Mouse (Mus musculus) skeletal muscle tissue, adult 2 months (tissue): ENCODE measurements at regions not wholly inside any gene's neighbourhood (a gene's known extent, or its start where the extent isn't known, plus 50 kb on each side); places are given as distances from the start of the nearest gene placed in this dataset.
A peak's percentile ranks its signal among the peaks of the same experiment; 100 is the strongest.

Experiments used
- DNase-seq: peaks from one replicate; pipeline ENCODE4 v3.0.0-alpha.2; 2012; ENCODE audit warnings: low read depth, low spot score

DNA sequence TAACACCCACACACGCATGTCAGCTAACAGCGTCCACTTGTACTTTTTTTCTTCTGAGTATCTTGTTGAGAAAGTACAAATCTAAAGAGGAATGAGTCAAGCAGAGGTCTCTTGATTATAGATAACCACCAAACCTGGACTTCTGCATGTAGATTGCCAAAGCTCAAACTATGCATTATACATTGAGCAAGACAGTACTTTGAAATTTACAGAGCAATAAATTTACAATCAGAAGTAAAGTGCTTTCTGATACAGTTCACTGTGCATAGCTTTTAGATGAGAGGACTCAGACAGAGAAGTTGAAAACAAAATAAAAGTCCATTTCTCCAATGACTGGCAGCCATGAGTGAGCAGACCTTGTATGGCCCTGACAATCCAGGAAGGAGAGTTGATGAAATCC is 597.0 kb downstream of the Efnb2 start:
- no peak for DNase-seq

DNA sequence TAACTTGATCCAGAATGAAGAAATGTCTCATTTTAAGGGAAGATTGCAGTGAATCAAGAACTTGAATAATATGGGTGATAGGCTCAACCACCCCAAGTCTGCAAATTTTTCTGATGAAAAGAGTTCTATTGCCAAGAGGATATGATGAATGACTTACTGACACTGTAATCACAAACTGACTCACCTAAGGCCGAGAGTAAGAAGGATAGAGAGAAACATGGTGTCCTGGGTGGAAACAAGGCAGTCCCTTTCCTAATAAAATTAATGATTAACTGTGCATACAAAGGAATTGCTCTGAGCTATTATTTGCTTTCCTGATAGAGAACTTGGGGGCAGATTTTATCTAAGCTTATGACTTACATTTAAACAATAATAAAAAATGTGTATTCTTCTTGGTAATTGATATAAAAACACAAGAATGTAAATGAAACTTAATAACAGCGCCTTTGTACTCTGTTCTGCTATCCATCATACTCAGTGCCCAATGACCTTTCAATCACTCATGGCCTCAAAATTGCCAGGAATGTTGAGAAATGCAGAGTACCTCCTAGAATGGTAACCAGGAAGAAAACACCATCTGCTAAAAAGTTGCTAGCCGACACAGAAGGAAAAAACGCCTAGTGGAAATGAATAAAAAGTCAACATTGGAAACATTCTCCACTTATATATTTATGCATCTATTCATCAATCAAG is 606.7 kb downstream of the Efnb2 start:
- no peak for DNase-seq

DNA sequence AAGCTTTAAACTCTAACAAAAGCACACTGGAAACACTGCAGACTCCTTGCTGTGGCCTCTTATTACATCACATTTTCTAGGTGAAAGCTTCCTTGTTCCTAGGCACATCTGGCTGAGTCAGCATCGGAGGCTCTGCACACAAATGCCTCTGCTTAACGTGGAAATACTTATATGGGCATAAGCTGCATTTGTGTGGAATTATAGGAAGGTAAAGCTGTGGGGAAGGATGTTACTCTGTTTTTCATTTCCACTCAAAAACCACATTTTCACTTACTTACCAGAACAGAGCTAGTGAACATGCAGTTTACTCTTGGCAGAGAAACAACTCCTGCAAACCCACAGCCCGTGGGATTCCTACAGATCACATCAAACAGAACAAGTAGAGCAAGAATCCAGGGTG is 609.9 kb downstream of the Efnb2 start:
- no peak for DNase-seq

DNA sequence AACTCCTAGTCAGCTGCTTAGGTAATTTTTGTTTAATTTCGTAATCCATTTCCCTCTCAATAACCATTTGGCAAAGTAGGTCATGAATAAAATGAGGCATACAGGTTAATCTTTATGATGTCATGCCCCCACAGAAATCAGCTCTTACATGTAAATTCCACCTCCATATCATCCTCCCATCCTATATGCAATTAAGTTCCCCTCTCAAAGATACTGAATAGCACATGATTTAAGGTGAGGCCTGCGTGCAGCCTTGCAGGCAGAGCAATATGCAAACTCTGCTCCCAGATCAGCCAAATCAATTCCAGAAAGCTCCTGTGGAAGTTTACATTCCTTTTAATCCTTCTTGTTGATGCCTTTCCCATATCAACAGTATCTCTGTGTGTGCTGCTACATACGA is 610.3 kb downstream of the Efnb2 start:
- no peak for DNase-seq

DNA sequence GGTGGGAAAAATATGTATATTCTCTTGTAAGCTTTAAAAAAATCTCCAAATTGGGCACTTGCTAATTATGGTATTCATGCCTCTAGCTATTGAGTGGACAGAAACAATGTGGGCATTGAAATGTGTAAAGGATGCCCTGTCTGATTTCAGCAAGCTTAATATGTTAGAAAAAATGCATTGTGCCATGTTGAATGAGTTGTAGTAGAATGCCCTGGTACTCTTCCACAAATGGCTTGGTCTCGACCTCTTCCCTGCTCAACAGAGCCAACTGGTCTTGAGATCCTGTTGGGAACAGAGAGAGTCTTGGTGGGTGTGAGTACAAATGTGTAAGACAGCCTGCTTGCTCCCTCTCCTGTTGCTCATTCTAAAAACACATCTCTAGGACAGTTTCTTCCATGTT is 616.1 kb downstream of the Efnb2 start:
- DNase-seq, result no peak

DNA sequence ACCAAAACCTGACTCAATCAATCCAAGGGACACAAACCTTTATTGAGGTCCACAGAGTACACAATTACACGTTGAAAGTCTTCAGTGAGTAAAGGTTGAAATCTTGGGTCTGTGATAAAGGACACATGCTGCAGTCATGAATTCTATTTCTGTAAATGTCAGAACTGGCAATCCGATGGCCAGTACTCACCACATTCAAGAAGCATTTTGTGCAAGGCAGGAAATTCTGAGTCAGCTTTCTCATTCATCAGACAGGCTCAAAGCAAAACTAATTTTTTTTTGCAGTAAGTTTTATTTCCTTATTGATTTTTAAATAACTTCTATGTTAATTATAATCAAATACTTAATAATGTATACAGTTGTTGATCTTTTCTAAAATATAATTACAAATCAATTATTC is 616.7 kb downstream of the Efnb2 start:
- no peak for DNase-seq

DNA sequence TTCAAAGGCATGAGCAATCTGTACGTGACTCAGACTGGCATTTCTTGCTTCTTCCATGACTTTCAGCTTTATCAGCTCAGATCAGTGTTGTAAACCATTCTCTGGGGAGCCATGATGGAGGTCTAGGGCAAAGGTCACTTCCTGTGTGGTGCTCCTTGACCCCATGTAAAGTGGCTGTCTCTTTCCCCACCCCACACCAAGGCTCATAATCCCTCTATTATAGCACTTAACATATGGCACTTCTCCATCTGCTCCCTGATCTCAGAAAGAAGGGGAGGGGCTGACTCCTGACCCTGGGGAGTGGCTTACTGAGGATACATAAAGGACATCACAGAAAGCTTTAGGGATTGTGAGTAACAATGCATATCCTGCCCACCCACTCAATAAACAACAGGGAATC is 623.1 kb downstream of the Efnb2 start:
- no peak for DNase-seq

DNA sequence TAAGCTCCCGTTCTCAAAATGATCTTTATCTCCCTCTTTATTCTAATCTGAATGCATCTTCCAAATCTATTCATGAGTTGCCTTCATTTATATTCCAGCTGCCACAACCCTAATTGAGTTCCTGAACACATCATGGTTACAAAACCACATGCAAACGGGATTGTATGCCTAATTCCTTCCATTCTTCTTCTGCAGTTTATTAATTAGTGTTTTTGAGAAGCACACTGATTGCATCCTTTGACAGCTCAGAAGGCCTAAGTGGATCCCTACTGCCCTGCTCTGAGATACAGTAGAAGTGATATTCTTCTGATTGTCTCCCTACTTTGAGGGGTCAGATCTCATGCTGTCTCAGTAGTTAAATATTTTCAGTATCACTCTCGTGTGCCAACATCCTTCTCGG is 649.9 kb downstream of the Efnb2 start:
- no peak for DNase-seq

DNA sequence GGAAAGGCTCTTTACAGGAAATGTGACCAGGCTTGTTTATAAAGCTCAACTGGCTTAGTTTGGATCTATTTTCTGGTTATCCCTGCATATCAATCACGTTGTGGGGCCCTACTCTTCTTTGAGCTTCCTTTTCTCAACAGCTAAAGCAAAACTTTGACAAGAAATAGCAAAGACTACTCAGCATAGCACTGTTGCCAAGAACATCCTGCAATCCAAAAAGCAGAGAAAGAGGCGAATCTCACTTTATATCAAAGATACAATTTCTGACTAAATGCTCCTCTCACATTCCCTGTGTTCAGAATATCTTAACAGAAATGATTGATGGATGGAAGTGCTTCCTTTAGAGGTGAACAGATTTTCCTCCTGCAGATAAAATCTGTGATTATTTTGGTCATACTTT is 666.1 kb downstream of the Efnb2 start:
- DNase-seq, result no peak

DNA sequence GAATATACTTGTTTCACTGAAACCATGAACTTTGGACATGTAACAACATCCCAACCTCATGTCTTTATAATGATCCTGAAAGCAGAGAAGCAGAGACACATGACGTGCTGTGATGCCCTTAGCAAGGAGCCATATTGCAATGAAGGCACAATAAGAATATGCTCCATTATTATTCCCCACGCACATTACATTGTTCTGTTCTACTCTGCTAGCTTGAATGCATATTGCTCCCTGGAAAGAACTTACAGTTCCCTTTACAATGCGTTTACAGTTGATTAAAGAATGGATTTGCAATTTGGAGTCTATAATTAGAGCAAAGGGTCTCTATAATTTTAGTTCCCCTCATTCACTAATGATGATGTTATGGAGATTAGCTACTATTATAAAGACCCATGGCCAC is 672.2 kb downstream of the Efnb2 start:
- no peak for DNase-seq

DNA sequence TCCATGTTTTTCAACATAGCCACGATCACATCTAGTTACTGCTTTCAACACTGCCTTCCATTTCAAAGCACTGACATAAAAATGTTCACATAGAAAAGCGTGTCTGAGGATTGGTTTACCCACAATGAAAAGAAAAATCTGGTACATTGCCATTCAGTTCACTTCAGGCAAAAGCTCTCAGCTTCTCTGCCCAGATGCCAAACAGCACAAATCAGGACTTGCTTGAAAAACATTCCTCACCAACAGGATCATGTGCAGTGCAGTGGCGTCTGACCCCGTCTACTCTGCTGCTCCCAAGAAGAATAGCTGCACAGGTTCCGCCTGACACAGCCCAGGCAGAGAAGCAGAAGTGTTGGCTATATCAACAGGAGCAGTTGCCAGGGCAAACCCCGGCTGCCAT is 684.0 kb downstream of the Efnb2 start:
- DNase-seq, result no peak

DNA sequence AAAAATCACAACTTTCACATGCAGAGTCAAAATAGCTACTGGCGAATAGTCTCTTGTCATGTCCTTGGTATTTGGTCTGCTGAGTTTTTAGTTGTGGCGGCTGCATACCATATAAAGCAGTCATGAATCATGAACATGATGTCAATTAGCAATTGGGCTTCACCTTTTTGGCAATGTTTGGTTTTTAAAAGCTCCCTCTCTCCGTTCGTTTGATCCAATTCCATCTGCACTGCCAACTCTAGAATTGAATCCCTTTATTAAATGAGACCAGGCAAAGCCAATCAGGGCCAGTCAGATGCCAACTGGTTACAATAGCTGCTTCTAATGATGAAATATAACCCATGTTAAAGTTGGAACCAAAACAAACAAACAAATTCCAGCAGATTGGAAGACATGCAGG is 687.3 kb downstream of the Efnb2 start:
- no peak for DNase-seq

DNA sequence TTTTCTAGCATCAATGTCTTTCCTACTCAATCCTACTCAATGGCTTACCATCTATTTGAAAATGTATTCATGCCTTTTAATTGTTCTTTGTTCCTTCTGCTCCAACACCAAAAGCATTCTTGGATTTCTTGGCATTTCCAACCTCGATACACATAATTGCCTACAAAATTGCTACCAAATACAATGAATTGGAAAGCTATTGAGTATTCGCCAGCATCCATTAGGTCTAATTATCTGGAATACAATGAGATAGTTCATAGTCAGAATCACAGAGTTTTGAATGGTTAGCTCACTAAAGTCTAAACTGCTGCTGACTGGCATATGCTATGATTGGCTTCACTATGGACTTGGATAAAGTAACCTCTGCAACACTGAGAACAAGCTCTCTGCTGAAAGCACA is 696.8 kb downstream of the Efnb2 start:
- DNase-seq, result no peak

DNA sequence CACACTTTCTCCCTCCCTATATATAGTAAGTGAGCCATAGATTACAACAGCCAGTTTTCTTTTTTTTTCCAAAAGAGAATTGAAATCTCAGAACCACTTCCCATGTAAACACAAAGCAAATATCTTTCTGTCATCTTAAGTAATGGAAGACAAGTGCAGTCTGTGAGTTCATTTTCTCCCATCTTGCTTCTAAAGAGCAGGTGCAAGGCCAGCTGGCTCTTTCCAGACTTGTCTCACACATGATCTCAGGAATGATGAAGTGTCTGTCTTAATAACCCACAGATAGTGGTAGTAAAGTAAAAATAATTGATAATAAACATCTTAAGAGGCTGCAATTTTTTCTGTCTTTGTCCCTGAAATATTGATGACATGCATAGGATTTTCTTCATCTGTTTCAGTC is 704.3 kb downstream of the Efnb2 start:
- DNase-seq, result no peak

DNA sequence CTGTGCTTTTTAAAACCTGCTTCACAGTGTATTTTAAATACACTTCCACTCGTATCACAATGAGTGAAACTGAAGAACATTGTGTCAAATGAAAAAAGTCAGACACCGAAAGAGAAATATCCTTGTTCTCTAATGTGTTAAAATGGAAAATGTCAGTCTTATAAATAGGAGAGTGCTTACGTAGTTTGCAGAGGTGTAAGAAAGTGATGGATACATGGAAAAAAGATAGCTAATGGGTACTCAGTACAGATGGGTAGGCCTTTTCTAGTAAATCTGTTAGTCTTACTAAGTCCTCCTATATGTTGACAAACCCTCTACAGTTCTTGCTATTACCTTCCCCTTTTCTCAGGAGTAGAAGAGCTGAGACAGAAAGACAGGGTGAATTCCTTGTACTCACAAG is 706.2 kb downstream of the Efnb2 start:
- DNase-seq, result no peak

DNA sequence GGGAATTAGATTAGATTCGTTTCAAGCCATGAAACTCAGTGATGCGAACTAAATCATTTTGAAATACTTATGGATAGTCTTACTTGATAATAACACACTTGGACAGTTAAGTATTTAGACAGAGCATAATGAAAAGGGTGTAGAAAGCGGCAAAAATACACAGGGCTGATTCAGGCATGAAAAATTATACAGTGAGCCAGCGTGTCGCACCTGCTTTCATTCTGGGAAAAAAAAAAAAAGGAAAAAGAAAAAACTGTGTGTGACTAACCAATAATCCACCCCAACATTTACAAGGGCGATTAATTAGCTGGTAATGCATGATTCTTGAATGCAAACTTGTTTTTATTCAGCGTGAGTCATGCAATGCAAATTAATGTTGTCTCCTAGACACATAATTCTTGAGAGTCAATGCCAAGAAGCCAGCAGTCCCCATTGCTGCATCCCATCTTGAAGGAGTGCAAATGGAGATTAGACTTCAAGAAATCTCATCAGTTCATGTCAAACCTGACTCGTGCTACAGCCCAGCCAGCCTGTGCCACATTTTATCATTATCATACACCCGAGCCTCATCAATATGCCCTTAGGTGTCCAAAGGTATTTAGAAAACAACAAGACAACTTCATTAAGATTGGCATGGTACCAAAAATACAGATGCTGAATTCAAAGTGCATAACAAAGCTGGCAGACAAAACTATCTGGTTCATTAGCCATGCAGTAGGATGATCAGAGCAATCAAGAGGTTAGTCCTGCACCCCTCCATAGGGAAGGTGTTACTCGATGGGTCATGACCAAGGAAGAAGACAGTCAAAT is 714.9 kb downstream of the Efnb2 start:
- DNase-seq, result no peak

DNA sequence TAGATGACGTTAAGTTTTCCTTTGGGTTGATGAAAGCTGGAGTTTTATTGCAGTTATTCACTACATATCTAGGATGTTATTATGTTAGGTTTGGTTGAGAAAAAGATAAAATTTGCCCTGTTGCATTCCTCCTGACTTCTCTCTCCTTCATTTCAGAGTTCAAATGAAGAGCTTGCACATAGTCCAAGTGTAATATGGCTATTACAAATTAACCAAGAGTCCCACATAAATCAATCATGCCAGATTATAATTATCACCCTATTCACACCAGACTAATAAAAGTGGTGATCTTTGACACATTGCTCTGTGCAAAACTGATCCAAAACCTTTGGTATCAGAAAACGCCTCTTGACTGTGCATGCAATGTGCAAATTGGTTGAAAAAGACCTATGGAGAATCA is 724.4 kb downstream of the Efnb2 start:
- no peak for DNase-seq

DNA sequence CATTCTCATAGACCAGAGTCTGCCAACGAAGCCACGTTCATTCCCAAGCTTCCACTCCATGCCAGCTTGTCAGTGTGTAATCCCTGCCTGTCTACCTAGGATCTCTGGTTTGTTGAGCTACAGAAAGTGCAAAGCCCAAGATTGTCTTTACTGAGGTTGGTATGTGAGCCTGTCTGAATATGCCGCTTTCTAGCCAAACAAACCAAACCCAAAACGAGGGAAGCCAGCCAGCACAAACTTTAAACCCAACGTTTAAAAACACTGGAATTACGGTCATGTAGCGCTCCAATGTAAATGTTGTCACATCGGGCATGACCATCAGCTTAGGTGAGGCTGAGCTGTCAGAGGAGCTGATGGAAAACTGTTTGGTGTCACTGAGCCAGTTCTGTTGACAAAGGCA is 741.6 kb downstream of the Efnb2 start:
- no peak for DNase-seq

DNA sequence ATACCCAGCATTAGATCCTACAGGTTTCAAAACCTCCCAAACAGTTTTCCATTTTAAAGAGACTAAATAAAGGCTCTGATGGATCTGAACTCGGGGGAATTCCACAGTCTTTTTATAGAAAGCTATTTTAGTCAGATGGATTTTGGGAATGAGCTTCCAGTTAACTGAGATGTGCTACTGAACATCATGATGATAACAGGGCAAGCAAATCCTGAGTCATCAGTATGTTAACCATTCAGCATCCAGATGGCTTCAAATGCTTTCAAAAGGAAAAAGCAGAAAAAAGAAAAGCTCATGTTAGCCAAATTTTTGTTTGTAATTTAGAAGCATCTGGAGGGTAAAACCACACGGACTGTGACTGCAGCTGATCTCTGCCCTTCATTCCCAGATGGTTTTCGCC is 766.7 kb downstream of the Efnb2 start:
- no peak for DNase-seq

DNA sequence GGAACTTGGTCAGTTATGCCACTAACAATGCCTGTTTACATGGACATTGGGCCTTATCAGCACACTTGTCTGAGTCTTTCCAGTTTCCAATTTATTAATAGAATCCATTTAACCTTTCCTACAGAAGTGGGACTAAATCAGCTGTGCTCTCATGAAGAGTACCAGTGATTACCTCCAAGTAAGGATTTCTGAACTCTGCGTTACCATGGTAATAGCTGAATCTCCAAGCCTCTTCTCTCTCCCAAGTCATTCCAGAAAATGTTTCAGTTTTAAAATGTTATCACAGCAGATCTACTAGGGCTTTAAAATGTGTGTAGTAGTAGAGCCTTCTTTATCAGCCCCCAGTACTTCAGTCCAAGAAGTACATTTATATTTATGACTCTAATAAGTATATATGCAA is 807.9 kb downstream of the Efnb2 start:
- no peak for DNase-seq

DNA sequence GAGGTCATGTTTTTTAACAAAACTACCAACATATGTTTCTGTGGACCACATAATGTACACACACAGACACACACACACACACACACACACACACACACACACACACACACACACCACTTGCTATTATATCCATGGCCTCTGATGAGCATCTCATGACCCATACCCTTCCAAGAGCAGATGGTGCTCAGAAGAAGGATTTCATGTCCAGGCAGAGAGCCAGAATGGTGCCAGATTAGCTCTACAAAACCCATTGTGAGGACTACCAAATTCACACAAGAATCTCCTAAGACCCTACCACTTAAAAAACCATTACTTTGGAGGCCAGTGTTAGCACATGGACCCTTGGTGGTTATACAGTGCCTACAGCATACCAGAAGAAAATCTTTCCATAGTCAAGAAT is 810.5 kb downstream of the Efnb2 start:
- DNase-seq, result no peak

DNA sequence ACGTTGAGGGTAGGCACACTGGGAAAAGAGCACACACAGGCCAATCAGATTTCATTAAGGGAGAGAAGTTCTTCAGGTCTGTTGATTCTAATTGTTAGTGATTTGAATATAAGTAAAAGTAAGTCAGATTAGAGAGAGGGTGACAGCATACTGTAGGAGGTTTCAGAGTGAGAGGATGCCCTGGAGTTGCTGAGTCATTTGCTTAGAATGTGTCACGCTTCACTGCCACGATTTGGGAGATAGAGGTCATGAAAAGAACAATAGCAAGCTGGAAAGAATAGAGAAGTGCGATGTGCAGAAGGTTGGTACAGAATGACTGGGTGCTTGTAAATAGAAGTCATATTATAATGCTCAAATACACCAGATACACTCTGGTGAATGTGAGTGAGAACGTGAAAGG is 829.1 kb downstream of the Efnb2 start:
- no peak for DNase-seq

DNA sequence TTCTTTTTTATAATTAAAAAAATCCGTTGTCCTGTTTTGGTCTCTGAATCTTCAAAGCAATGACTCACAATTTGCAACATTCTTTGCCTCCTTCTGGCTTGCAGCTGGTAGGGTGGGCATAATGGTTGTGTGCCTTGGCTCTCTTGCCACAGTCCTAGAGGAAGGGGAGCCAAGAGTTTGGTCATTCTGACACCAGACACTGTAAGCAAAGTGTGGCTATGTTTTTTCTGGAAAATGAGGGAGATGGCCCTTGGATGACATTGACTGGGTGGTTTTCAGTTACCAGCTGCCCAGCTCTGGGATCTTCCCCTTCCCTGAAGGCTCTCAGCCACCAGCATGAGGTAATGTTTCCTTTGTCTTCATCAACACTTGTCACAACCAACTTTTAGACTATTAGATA is 833.2 kb downstream of the Efnb2 start:
- DNase-seq, result peak; percentile 4

DNA sequence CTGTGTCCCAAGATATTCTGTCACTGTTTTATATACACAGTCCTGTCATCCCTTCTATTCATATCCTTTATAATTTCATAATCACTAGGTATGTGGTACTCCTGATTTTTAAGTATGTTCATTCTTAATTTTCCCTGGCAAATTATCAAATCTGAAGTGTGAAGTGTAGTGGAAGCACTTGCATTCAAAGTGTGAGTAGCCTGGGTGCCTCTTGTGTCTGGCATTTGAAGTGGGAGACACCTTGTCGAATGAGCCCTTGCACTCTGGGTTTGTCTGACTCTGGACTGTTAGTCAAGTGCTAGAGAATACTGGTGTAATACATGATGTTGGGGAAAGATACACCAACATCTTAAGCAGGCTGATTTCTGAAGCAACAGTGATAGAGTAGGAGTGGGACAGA is 852.6 kb downstream of the Efnb2 start:
- no peak for DNase-seq
